ENCODE assay signal across 15 mouse cellular contexts in genomic region chr9:63781714-63782464, GRCm38 (mm10). TPM values are rescaled to one million over a fixed set of nuclear protein-coding genes. Genes with fewer than 3 reads are reported as not detected.
A peak's percentile ranks its signal among the peaks of the same experiment; 100 is the strongest.
DNase-seq lines count a peak whose midpoint lies in the region; ATAC-seq and TF ChIP-seq lines count a peak whose summit lies in the region.
"Had no signal": no experiment of that assay in that cellular context is flagged by ENCODE, and none has a peak within 500 bp of the region (broad histone marks: within the 10 kb centered on the region; RNA-seq: fewer than 3 reads in every experiment).

No protein-coding gene starts in this region.

- peaks cover 64% of the 10 kb centered on the region for H3K4me1 ChIP-seq in heart, embryonic 10.5 days
- peaks cover 33 to 62% of the 10 kb centered on the region in 2 experiments for H3K4me1 ChIP-seq in MEL (ENCODE audit: control insufficient read depth in 1 of 2, insufficient read depth in 2 of 2, low read length in 2 of 2)
- H3K4me1 ChIP-seq in intestine, embryonic 14.5 days (replicated peaks; ENCODE audit: control insufficient read depth, insufficient read depth, low read length), result peaks cover 31% of the 10 kb centered on the region
- peaks cover 44 to 64% of the 10 kb centered on the region in 2 experiments for H3K4me1 ChIP-seq in liver, embryonic 14.5 days (replicated peaks; ENCODE audit: control insufficient read depth in 2 of 2, insufficient read depth in 2 of 2, low read length in 1 of 2)

- no peak; a peak in 1 of 6 replicates for TF ChIP-seq CTCF in MEL (IDR thresholded peaks at IDR 0.05 in 2 of 3, conservative IDR thresholded peaks at IDR 0.05 in 1 of 3; ENCODE audit: control insufficient read depth in 1 of 3, insufficient read depth in 1 of 3, low read depth in 2 of 3, low read length in 3 of 3, poor library complexity in 1 of 3, severe bottlenecking in 1 of 3)
- peak; percentile 60 for TF ChIP-seq CTCF in liver, embryonic 14.5 days (IDR thresholded peaks at IDR 0.05; ENCODE audit: low read depth)

- TF ChIP-seq EP300 in MEL (IDR thresholded peaks at IDR 0.05; ENCODE audit: low read depth in 1 of 2, low read length in 2 of 2), result no peak
- no peak for TF ChIP-seq EP300 in liver, embryonic 14.5 days (IDR thresholded peaks at IDR 0.05; ENCODE audit: low read depth)

- no peaks in the 10 kb centered on the region for H3K79me2 ChIP-seq in MEL (ENCODE audit: control insufficient read depth, insufficient read depth, low read length, poor library complexity)

- H3K9me3 ChIP-seq in heart, embryonic 10.5 days, result no peaks in the 10 kb centered on the region
- H3K9me3 ChIP-seq in MEL (replicated peaks; ENCODE audit: insufficient read depth, low read length), result no peaks in the 10 kb centered on the region
- no peaks in the 10 kb centered on the region for H3K9me3 ChIP-seq in intestine, embryonic 14.5 days (ENCODE audit: control insufficient read depth, low read length)
- H3K9me3 ChIP-seq in liver, embryonic 14.5 days (ENCODE audit: control insufficient read depth, low read length), result no peaks in the 10 kb centered on the region
- H3K9me3 ChIP-seq: midbrain, embryonic 15.5 days had no signal

- peak overlapping the region; percentile 34 for H3K9ac ChIP-seq in MEL (ENCODE audit: control insufficient read depth, low read depth, low read length, poor library complexity, severe bottlenecking)
- no peak overlapping the region for H3K9ac ChIP-seq in intestine, embryonic 14.5 days (ENCODE audit: low read length)
- peak overlapping the region; percentile 52 for H3K9ac ChIP-seq in liver, embryonic 14.5 days (replicated peaks)
- H3K9ac ChIP-seq: midbrain, embryonic 15.5 days had no signal

- H3K36me3 ChIP-seq in heart, embryonic 10.5 days, result no peaks in the 10 kb centered on the region
- H3K36me3 ChIP-seq in MEL (ENCODE audit: control insufficient read depth in 1 of 2, insufficient read depth in 2 of 2, low read length in 2 of 2), result peaks cover 0 to 47% of the 10 kb centered on the region in 2 experiments; a peak in 2 of 4 replicates
- H3K36me3 ChIP-seq in intestine, embryonic 14.5 days (ENCODE audit: control insufficient read depth, insufficient read depth, low read length), result no peaks in the 10 kb centered on the region
- H3K36me3 ChIP-seq in liver, embryonic 14.5 days (replicated peaks; ENCODE audit: control insufficient read depth, insufficient read depth, low read depth), result no peaks in the 10 kb centered on the region
- H3K36me3 ChIP-seq: midbrain, embryonic 15.5 days had no signal

- no peak overlapping the region for H3K4me3 ChIP-seq in heart, embryonic 10.5 days
- no peak overlapping the region for H3K4me3 ChIP-seq in MEL (ENCODE audit: control insufficient read depth in 1 of 2, insufficient read depth in 1 of 2, low read depth in 2 of 2, low read length in 2 of 2)
- H3K4me3 ChIP-seq in intestine, embryonic 14.5 days (ENCODE audit: low read depth, low read length), result no peak overlapping the region
- H3K4me3 ChIP-seq in liver, embryonic 14.5 days (ENCODE audit: insufficient read depth in 1 of 2, low read depth in 2 of 2, low read length in 2 of 2), result no peak overlapping the region
- H3K4me3 ChIP-seq: midbrain, embryonic 15.5 days had no signal

- 0 out of 2 replicates have a peak overlapping the region, but pooled peaks have one; percentile 2 for H3K27ac ChIP-seq in heart, embryonic 10.5 days
- peak overlapping the region; percentile 88 for H3K27ac ChIP-seq in MEL (ENCODE audit: control insufficient read depth, low read depth, low read length)
- no peak overlapping the region for H3K27ac ChIP-seq in intestine, embryonic 14.5 days (ENCODE audit: low read depth)
- peak overlapping the region; percentile 67 for H3K27ac ChIP-seq in liver, embryonic 14.5 days
- H3K27ac ChIP-seq: midbrain, embryonic 15.5 days had no signal

- no peak for TF ChIP-seq RAD21 in MEL (IDR thresholded peaks at IDR 0.05; ENCODE audit: low read depth, low read length)

- 74% methylated on average over 7 of the region's 7 CpGs for WGBS in heart, embryonic 10.5 days
- WGBS in intestine, embryonic 14.5 days, result 64% methylated on average over 7 of the region's 7 CpGs
- 48% methylated on average over 7 of the region's 7 CpGs for WGBS in liver, embryonic 14.5 days (ENCODE audit: insufficient replicate concordance)

- no peak for DNase-seq in heart, embryonic 10.5 days (ENCODE audit: low spot score)
- no peak for DNase-seq in heart, adult 18-20 months
- DNase-seq in MEL (ENCODE audit: low read depth, low spot score), result peak; percentile 26
- DNase-seq in intestine, embryonic 14.5 days (ENCODE audit: low spot score), result peak; percentile 48
- no peak for DNase-seq in liver, embryonic 14.5 days (ENCODE audit: low read depth in 3 of 3, low spot score in 3 of 3)
- no peak for DNase-seq in adrenal gland, adult (ENCODE audit: inconsistent age in 2 of 2, low spot score in 1 of 2)
- DNase-seq in embryo, embryonic 10.5 days (ENCODE audit: low spot score), result no peak
- no peak for DNase-seq in frontal cortex, postnatal 25 days (ENCODE audit: low spot score in 2 of 2)
- DNase-seq: adrenal gland, adult 2 months; B cell, adult 2 months; cerebellum, adult 8-10 months; heart, postnatal 14 days; lung, postnatal 4 days; thymus, adult 18-20 months had no signal

- TF ChIP-seq POLR2A in MEL (IDR thresholded peaks at IDR 0.05; ENCODE audit: control insufficient read depth in 1 of 2, insufficient read depth in 1 of 2, low read depth in 1 of 2, low read length in 2 of 2, poor library complexity in 1 of 2), result no peak

- H3K4me2 ChIP-seq in intestine, embryonic 14.5 days (ENCODE audit: low read length), result no peak overlapping the region
- H3K4me2 ChIP-seq in liver, embryonic 14.5 days (ENCODE audit: low read depth), result peak overlapping the region; percentile 62
- H3K4me2 ChIP-seq: midbrain, embryonic 15.5 days had no signal

- ATAC-seq in intestine, embryonic 14.5 days (replicated peaks; ENCODE audit: low FRiP score, low TSS enrichment, low read depth), result no peak
- peak; percentile 74 for ATAC-seq in liver, embryonic 14.5 days (ENCODE audit: insufficient read depth)
- ATAC-seq: midbrain, embryonic 15.5 days had no signal

- no peaks in the 10 kb centered on the region for H3K27me3 ChIP-seq in heart, embryonic 10.5 days (ENCODE audit: insufficient read depth, poor library complexity, severe bottlenecking)
- no peaks in the 10 kb centered on the region for H3K27me3 ChIP-seq in MEL (ENCODE audit: control insufficient read depth in 1 of 2, insufficient read depth in 2 of 2, low read length in 2 of 2)
- H3K27me3 ChIP-seq in intestine, embryonic 14.5 days (replicated peaks; ENCODE audit: control insufficient read depth, insufficient read depth, low read length), result no peaks in the 10 kb centered on the region
- H3K27me3 ChIP-seq in liver, embryonic 14.5 days (ENCODE audit: control insufficient read depth, insufficient read depth, low read length), result no peaks in the 10 kb centered on the region
- H3K27me3 ChIP-seq: midbrain, embryonic 15.5 days had no signal

TF ChIP-seq in MEL, 35 proteins besides CTCF, POLR2A, EP300 and RAD21:
- TF ChIP-seq USF1 (IDR thresholded peaks at IDR 0.05; ENCODE audit: low read depth, low read length) (0 out of 2 replicates have a peak, but pooled peaks have one; percentile 35), TCF12 (IDR thresholded peaks at IDR 0.05; ENCODE audit: low read depth, low read length) (no peak), JUND (IDR thresholded peaks at IDR 0.05; ENCODE audit: low read depth, low read length) (no peak), MYC (IDR thresholded peaks at IDR 0.05; ENCODE audit: low read depth, low read length) (0 out of 2 replicates have a peak, but pooled peaks have one; percentile 11)

RNA-seq across cellular contexts. Expression of gene Smad3, which starts 24.1 kb away (rescaled TPM):
- polyA plus RNA-seq in heart, embryonic 10.5 days (2016; fragmentation: Nextera tagmentation; extraction: Ambion mirVana), result 15.2 and 20.0 TPM in 2 replicates
- 10 to 100 TPM in 1 of 2 experiments, 1 to 10 TPM in 1; 9.1 to 10.3 TPM for total RNA-seq in heart, adult 18-20 months (2021)
- total RNA-seq in MEL (2012; rRNA removed), result 7.1 and 7.5 TPM in 2 replicates
- 10 to 100 TPM in 1 of 2 experiments, not detected in 1; 10.2 TPM for polyA plus RNA-seq in MEL (2012; ENCODE audit: insufficient read depth in 1 of 2, insufficient read length in 2 of 2, low read depth in 1 of 2, low replicate concordance in 2 of 2, missing spikeins in 1 of 2)
- 12.7 and 14.3 TPM in 2 replicates for polyA plus RNA-seq in intestine, embryonic 14.5 days (2014; fragmentation: Nextera tagmentation; extraction: Ambion mirVana)
- 2.8 and 3.2 TPM in 2 replicates for polyA plus RNA-seq in liver, embryonic 14.5 days (2012; rRNA removed)
- polyA plus RNA-seq in liver, embryonic 14.5 days (2014; fragmentation: Nextera tagmentation; extraction: Ambion mirVana), result 1.7 and 2.2 TPM in 2 replicates

Comparison
In these comparisons a context has a peak if more than half of its experiments do, and no peak if none do; other contexts are left out.
1. DNase-seq: peak in MEL (single experiment) and intestine, embryonic 14.5 days (single experiment); none in heart, embryonic 10.5 days (single experiment), heart, adult 18-20 months (0 of 2), liver, embryonic 14.5 days (0 of 3), adrenal gland, adult (0 of 2), embryo, embryonic 10.5 days (single experiment) and frontal cortex, postnatal 25 days (0 of 2).